Mouse (Mus musculus): ENCODE data around the gene Mcrs1. TPM values are rescaled to one million over a fixed set of nuclear protein-coding genes. Genes with fewer than 3 reads are reported as not detected.
"Not testable (repeated sequence)": the region's sequence is repeated elsewhere in the genome, so short reads cannot be mapped to it uniquely, and the experiment has no call there.

The Mcrs1 gene
- polyA plus RNA-seq, 1 experiment = 109 TPM

DNA sequence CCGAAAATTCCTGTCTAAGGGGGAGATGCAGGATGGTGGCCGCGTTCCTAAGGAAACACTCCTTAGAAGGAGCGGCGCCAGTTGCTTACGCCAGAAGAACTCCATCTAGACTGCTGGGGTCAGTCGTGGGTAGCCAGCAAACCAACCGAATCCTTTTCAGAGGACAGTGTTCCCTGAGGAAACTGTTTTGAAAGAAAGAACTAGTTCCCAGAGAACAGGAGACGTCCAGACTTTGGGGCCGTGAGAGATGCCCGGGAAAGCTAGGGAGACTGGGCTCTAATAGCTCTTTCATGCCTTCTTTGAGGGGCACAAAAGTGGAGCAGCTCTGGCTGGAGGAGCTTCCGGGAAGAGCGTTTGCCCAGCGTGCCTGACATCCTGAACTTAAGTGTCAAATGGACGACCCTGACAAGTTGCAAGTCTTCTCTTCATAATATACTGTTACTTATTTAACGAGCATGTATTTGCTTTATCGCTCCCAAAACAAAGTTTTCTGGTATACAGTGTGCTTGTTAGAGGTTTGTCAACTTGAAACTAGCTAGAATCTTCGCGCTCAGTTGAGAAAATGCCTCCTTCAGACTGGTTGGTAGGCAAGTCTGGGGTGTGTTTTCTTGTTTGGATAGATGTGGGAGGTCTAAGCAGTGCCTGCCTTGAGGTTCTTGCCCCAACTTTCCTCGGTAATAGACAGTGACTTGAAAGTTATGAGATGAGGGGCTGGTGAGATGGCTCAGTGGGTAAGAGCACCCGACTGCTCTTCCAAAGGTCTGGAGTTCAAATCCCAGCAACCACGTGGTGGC, 817 bp upstream of the Mcrs1 start:
- TF ChIP-seq CTCF (IDR thresholded peaks at IDR 0.05; ENCODE audit: extremely low read depth, insufficient read depth, low read length) (0 out of 2 replicates have a peak, but pooled peaks have one; percentile 1), POLR2A (IDR thresholded peaks at IDR 0.05; ENCODE audit: extremely low read depth, insufficient read depth, low read length) (no peak)
- H3K4me1 ChIP-seq (ENCODE audit: control insufficient read depth, insufficient read depth, low read length) = peaks cover 8% of the 10 kb centered on the region

DNA sequence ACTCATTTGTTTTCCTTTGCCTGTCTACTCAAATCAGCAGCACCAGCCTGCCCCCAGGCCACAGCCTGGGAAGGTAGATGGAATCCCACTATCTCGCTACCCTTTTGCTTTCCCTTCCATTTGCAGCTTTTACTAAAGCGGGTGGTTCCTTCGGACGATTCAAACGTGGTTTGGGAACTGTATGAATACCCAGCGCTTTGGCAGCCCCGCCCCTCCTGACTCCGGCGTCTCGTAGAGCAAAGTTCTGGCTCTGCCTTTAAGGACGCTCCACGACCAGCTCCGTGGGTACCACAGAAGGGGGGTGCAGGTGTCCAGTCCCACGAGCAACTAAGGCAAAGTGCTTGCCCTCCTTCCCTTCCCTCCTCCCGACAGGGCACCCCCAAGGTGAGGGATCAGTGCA, 650 bp downstream of the Mcrs1 start:
- not testable (repeated sequence) for H3K4me1 ChIP-seq (ENCODE audit: control insufficient read depth, insufficient read depth, low read length); H3K27ac ChIP-seq (ENCODE audit: insufficient read depth, low read length)
- peak overlapping the region; percentile 54 for H3K4me3 ChIP-seq (ENCODE audit: insufficient read depth, low read length)

More for the DNA sequence above, 817 bp upstream of the Mcrs1 start:
- Histone ChIP-seq H3K4me3 (ENCODE audit: insufficient read depth, low read length) (peak overlapping the region; percentile 54), H3K27ac (ENCODE audit: insufficient read depth, low read length) (peak overlapping the region; percentile 86)

- Histone ChIP-seq H3K4me1 (ENCODE audit: control insufficient read depth, insufficient read depth, low read length) (peaks cover 8% of the 10 kb centered on the region), H3K27ac (ENCODE audit: insufficient read depth, low read length) (peak overlapping the region; percentile 90), H3K4me3 (ENCODE audit: insufficient read depth, low read length) (no peak overlapping the region; the same call in 1 of the 2 replicates)
- TF ChIP-seq CTCF (IDR thresholded peaks at IDR 0.05; ENCODE audit: extremely low read depth, insufficient read depth, low read length) = no peak
- TF ChIP-seq POLR2A (IDR thresholded peaks at IDR 0.05; ENCODE audit: extremely low read depth, insufficient read depth, low read length) = no peak
Observed at GRCm38 (mm10) chr15:99249938-99250337, 1.8 kb downstream of the Mcrs1 start.

- H3K4me1 ChIP-seq (ENCODE audit: control insufficient read depth, insufficient read depth, low read length) = peaks cover 8% of the 10 kb centered on the region
- no peak overlapping the region; the same call in 1 of the 2 replicates for H3K4me3 ChIP-seq (ENCODE audit: insufficient read depth, low read length)
- peak overlapping the region; percentile 90 for H3K27ac ChIP-seq (ENCODE audit: insufficient read depth, low read length)
- TF ChIP-seq POLR2A (IDR thresholded peaks at IDR 0.05; ENCODE audit: extremely low read depth, insufficient read depth, low read length) (no peak), CTCF (IDR thresholded peaks at IDR 0.05; ENCODE audit: extremely low read depth, insufficient read depth, low read length) (no peak)
Observed at GRCm38 (mm10) chr15:99248972-99249371, 2.8 kb downstream of the Mcrs1 start.

DNA sequence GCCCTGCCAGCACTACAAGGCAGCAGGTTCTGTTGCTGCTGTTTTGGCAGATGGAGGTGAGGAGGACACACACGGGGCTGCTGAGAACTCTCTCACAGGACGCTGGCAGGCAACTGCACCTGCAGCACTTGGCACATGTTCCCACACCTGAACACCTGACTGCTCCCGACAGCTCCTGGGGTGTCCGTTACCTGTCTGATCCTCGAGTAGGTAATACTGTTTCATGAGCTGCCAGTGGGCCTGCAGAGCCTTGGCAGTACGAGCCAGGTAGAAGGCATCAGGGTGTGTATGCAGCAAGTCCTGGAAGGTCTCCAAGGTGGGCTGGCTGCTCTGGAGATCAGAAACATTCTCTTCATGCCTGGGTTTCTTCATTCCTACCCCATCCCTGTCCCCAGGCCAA, 5.0 kb downstream of the Mcrs1 start:
- not testable (repeated sequence) for H3K4me1 ChIP-seq (ENCODE audit: control insufficient read depth, insufficient read depth, low read length); H3K27ac ChIP-seq (ENCODE audit: insufficient read depth, low read length)

GRCm38 (mm10) chr15:99242045-99242444, 9.7 kb downstream of the Mcrs1 start:
- no peak for TF ChIP-seq POLR2A (IDR thresholded peaks at IDR 0.05; ENCODE audit: extremely low read depth, insufficient read depth, low read length)
- TF ChIP-seq CTCF (IDR thresholded peaks at IDR 0.05; ENCODE audit: extremely low read depth, insufficient read depth, low read length) = no peak
- H3K4me3 ChIP-seq (ENCODE audit: insufficient read depth, low read length) = no peak overlapping the region
- no peaks in the 10 kb centered on the region for H3K4me1 ChIP-seq (ENCODE audit: control insufficient read depth, insufficient read depth, low read length)
- no peak overlapping the region for H3K27ac ChIP-seq (ENCODE audit: insufficient read depth, low read length)

More for the DNA sequence above, 5.0 kb downstream of the Mcrs1 start:
- H3K4me3 ChIP-seq (ENCODE audit: insufficient read depth, low read length) = not testable (repeated sequence)

- Histone ChIP-seq H3K4me3 (ENCODE audit: insufficient read depth, low read length) (no peak overlapping the region), H3K4me1 (ENCODE audit: control insufficient read depth, insufficient read depth, low read length) (no peaks in the 10 kb centered on the region), H3K27ac (ENCODE audit: insufficient read depth, low read length) (no peak overlapping the region)
- TF ChIP-seq CTCF (IDR thresholded peaks at IDR 0.05; ENCODE audit: extremely low read depth, insufficient read depth, low read length) (no peak), POLR2A (IDR thresholded peaks at IDR 0.05; ENCODE audit: extremely low read depth, insufficient read depth, low read length) (no peak; the same call in 1 of the 2 replicates)
Observed at GRCm38 (mm10) chr15:99241249-99241648, 10.5 kb downstream of the Mcrs1 start.

DNA sequence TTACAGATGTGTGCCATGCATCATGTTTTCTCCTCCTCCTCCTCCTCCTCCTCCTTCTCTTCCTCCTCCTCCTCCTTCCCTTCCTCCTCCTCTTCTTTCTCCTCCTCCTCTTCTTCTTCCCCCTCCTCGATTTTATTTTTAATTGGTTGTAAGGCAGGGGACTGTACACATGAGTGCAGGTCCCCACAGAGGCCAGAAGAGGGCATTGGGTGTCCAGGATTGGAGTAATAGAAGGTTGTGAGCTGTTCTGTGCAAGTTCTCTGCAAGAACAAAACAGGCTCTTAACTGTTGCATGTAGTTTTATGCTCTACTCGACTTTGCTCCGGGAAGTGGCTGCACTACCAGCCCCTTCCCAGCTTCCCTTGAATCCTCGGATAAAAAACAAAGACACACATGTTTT, 11.6 kb downstream of the Mcrs1 start:
- H3K4me1 ChIP-seq (ENCODE audit: control insufficient read depth, insufficient read depth, low read length) = no peaks in the 10 kb centered on the region
- no peak overlapping the region for H3K4me3 ChIP-seq (ENCODE audit: insufficient read depth, low read length)
- no peak overlapping the region for H3K27ac ChIP-seq (ENCODE audit: insufficient read depth, low read length)
- TF ChIP-seq POLR2A (IDR thresholded peaks at IDR 0.05; ENCODE audit: extremely low read depth, insufficient read depth, low read length) (no peak), CTCF (IDR thresholded peaks at IDR 0.05; ENCODE audit: extremely low read depth, insufficient read depth, low read length) (peak; percentile 41)

GRCm38 (mm10) chr15:99238006-99238405, 13.8 kb downstream of the Mcrs1 start:
- H3K4me1 ChIP-seq (ENCODE audit: control insufficient read depth, insufficient read depth, low read length) = no peaks in the 10 kb centered on the region
- no peak overlapping the region for H3K4me3 ChIP-seq (ENCODE audit: insufficient read depth, low read length)
- TF ChIP-seq POLR2A (IDR thresholded peaks at IDR 0.05; ENCODE audit: extremely low read depth, insufficient read depth, low read length) (no peak), CTCF (IDR thresholded peaks at IDR 0.05; ENCODE audit: extremely low read depth, insufficient read depth, low read length) (no peak)
- no peak overlapping the region for H3K27ac ChIP-seq (ENCODE audit: insufficient read depth, low read length)

DNA sequence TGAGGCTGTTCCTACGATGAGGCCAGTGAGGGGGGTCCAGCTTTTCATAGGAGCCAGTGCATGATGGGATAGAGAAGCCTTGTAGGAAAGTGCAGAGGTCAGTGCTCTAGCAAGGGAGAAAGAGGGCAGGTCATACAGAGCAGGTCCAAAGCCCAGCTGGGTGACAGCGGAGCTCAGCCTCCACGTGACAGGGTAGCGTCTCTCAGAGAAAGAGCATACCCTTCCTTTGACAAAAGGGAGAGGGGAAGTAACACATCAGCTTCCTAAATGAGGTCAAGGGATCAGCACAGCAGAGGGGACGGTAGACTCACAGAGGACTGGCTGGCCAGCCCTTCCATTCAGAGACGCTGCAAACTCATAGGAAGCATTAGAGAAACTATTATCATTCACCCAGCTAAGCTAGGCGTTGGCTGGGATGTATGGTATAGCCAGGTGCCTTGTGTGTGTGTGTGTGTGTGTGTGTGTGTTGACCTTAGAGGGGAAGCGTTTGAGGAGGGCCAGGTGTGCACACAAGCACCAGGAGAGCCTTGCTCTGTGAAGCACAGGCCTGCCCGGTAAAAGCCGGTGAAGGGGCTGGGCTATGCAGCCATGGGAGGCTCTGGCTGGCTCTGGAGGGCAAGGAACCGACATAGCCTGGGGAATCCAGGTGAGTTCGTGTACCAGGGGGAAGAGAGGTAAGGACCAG, 17.3 kb downstream of the Mcrs1 start:
- H3K4me3 ChIP-seq (ENCODE audit: insufficient read depth, low read length) = no peak overlapping the region
- TF ChIP-seq CTCF (IDR thresholded peaks at IDR 0.05; ENCODE audit: extremely low read depth, insufficient read depth, low read length) = no peak
- no peak for TF ChIP-seq POLR2A (IDR thresholded peaks at IDR 0.05; ENCODE audit: extremely low read depth, insufficient read depth, low read length)
- no peaks in the 10 kb centered on the region for H3K4me1 ChIP-seq (ENCODE audit: control insufficient read depth, insufficient read depth, low read length)
- no peak overlapping the region for H3K27ac ChIP-seq (ENCODE audit: insufficient read depth, low read length)
